Mouse (Mus musculus): Measurements from ENCODE around the gene Gm2030. TPM values are rescaled to one million over a fixed set of nuclear protein-coding genes. Genes with fewer than 3 reads are reported as not detected.
"Not testable (repeated sequence)": the region's sequence is repeated elsewhere in the genome, so short reads cannot be mapped to it uniquely, and the experiment has no call there.

The Gm2030 gene
- total RNA-seq (2021), result not detected
- long read RNA-seq, experiment 1, result 0 reads
- long read RNA-seq, experiment 2, result 0 reads

GRCm38 (mm10) chrX:26309944-26310343 lies at the start of gene Gm2030:
Gene Gm2030 (minus strand): TSS chrX:26310044.
- not testable (repeated sequence) for DNase-seq (ENCODE audit: low spot score in 2 of 2)

Other genes with a start within 250 kb of the Gm2030 start
- not detected for gene Gm2012, start 78.7 kb downstream of the Gm2030 start, total RNA-seq (2021)
- not detected for gene Slx, start 235.5 kb upstream of the Gm2030 start, total RNA-seq (2021)

Data from adrenal gland, adult 18-20 months (tissue).